In the genomic region with DNA sequence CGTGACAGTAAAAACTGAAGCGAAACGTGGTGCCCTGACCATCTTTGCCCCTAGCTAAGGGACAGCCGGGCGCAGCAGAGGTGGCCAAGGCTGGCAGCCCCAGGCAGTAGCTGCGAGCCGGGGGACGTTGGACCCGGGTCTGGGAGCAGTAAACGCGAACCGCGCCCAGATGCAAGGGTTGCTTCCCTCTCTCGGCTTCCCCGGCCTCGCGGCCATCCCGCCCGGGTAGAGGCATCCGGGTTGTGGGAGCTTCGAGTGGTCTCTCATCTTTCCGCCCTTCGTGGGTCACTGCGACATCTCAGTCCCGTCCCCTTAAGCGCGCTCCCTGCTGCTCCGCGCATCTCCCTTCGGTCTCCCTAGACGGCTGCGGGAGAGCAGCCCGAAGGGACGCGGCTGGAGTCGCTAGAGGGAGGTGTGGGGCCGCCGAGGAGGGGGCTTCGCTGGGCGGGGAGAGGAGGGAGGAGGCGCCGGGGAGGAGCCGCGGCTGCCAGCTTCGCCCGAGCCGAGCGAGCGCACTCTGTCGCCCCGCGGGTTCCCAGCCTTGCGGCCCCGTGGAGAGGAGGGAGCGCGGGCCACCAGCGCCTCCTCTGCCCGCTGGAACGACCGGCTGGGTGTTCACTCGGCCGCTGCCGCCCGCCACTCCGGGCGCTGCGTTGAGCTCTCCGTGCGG, we compare ENCODE assay signal across 8 mouse cellular contexts. TPM values are rescaled to one million over a fixed set of nuclear protein-coding genes. Genes with fewer than 3 reads are reported as not detected.
DNase-seq lines count a peak whose midpoint lies in the region; ATAC-seq and TF ChIP-seq lines count a peak whose summit lies in the region.

No protein-coding gene starts in this region.

- H3K4me1 ChIP-seq in cortical plate, adult 2 months (ENCODE audit: control insufficient read depth, insufficient read depth, low read length) = no peaks in the 10 kb centered on the region
- no peaks in the 10 kb centered on the region for H3K4me1 ChIP-seq in intestine, embryonic 15.5 days (replicated peaks)

- under 1% methylated on average over 65 of the region's 69 CpGs for WGBS in intestine, embryonic 15.5 days

- H3K9me3 ChIP-seq in intestine, embryonic 15.5 days = no peaks in the 10 kb centered on the region

- 0 out of 2 replicates have a peak, but pooled peaks have one; percentile 12 for TF ChIP-seq POLR2A in cortical plate, adult 2 months (IDR thresholded peaks at IDR 0.05; ENCODE audit: extremely low read depth, insufficient read depth, low read length)

- peak overlapping the region; percentile 80 for H3K4me2 ChIP-seq in intestine, embryonic 15.5 days (replicated peaks)

- ATAC-seq in intestine, embryonic 15.5 days = peak; percentile 92
- ATAC-seq in megakaryocyte-erythroid progenitor cell, adult 5-6 weeks (replicated peaks; ENCODE audit: low FRiP score, low TSS enrichment, poor library complexity, severe bottlenecking) = peak; percentile 55

- peak overlapping the region; percentile 82 for H3K4me3 ChIP-seq in cortical plate, adult 2 months (ENCODE audit: insufficient read depth, low read length)
- peak overlapping the region; percentile 84 for H3K4me3 ChIP-seq in intestine, embryonic 15.5 days (replicated peaks)

- H3K9ac ChIP-seq in intestine, embryonic 15.5 days = peak overlapping the region; percentile 90

- intact Hi-C loops in gastrocnemius, postnatal 14 days (cut with DNase I; ENCODE audit: low total_unique reads) = loop anchor here (5.0 kb wide), 1 partner anchor 176 kb away; no protein-coding TSS in a partner anchor
- intact Hi-C loops in left cerebral cortex, postnatal 25 days (cut with DNase I) = loop anchor here (2.0 to 10.0 kb wide), 3 partner anchors 96 to 298 kb away; no protein-coding TSS in a partner anchor

- H3K27me3 ChIP-seq in intestine, embryonic 15.5 days (replicated peaks) = no peaks in the 10 kb centered on the region

- peak; percentile 94 to 97 for DNase-seq in adrenal gland, adult (ENCODE audit: inconsistent age in 2 of 2, low spot score in 1 of 2)
- peak; percentile 91 for DNase-seq in gastrocnemius, postnatal 14 days
- peak; percentile 76 to 82 for DNase-seq in left cerebral cortex, postnatal 25 days (ENCODE audit: low spot score in 2 of 2)
- peak; percentile 85 for DNase-seq in right cerebral cortex, postnatal 14 days
- peak; percentile 79 for DNase-seq in urinary bladder, postnatal 25 days (ENCODE audit: low spot score)

- peak overlapping the region; percentile 98 for H3K27ac ChIP-seq in cortical plate, adult 2 months (ENCODE audit: insufficient read depth, low read length)
- peak overlapping the region; percentile 99 for H3K27ac ChIP-seq in intestine, embryonic 15.5 days

- no peaks in the 10 kb centered on the region for H3K36me3 ChIP-seq in intestine, embryonic 15.5 days

- 0 out of 2 replicates have a peak, but pooled peaks have one; percentile 7 for TF ChIP-seq CTCF in cortical plate, adult 2 months (IDR thresholded peaks at IDR 0.05; ENCODE audit: extremely low read depth, insufficient read depth, low read length)

RNA-seq across cellular contexts. Expression of gene Camk2d, which starts 0.5 kb away (rescaled TPM):
- 62.7 and 66.4 TPM in 2 replicates for polyA plus RNA-seq in cortical plate, adult 2 months (2012; rRNA removed)
- 10 to 100 TPM; 84.5 to 99.0 TPM for total RNA-seq in gastrocnemius, postnatal 14 days (2021)
- 37.8 and 39.9 TPM in 2 replicates for polyA plus RNA-seq in intestine, embryonic 15.5 days (2015; fragmentation: Nextera tagmentation; extraction: Ambion mirVana)
- 100 to 1,000 TPM; 174 to 178 TPM for total RNA-seq in left cerebral cortex, postnatal 25 days (2021)
- 4.1 and 4.7 TPM in 2 replicates for total RNA-seq in megakaryocyte-erythroid progenitor cell, adult 5-6 weeks (2014; fragmentation: Nextera tagmentation)
- 3.1 and 3.2 TPM in 2 replicates for total RNA-seq in megakaryocyte-erythroid progenitor cell, adult 5-6 weeks (2017)

Comparison
In these comparisons a context has a peak if more than half of its experiments do, and no peak if none do; other contexts are left out.
1. Peak in every context shown above with its lines: DNase-seq, ATAC-seq, H3K4me3 ChIP-seq and H3K27ac ChIP-seq.
2. RNA of gene Camk2d, which starts 0.5 kb away (total RNA-seq): 174 to 178 TPM in left cerebral cortex, postnatal 25 days and 84.5 to 99.0 TPM in gastrocnemius, postnatal 14 days; 3.1 to 4.7 TPM in megakaryocyte-erythroid progenitor cell, adult 5-6 weeks; every median in the first group is over 10 times any median in the second.